Mouse (Mus musculus) T-helper 17 cell (primary cell): Measurements from ENCODE around the gene Tex2.

ENCODE experiments used
- in situ Hi-C, 2 experiments: fragments of 300-600 bp; cut with MboI, MseI; formaldehyde crosslinking; loops; 1 replicate in 1 of 2; 2 replicates in 1 of 2; pipeline ENCODE4 v1.15.1; 2025; ENCODE audit warnings: high pct_unique_total_duplicates in 2 of 2

The Tex2 gene

DNA sequence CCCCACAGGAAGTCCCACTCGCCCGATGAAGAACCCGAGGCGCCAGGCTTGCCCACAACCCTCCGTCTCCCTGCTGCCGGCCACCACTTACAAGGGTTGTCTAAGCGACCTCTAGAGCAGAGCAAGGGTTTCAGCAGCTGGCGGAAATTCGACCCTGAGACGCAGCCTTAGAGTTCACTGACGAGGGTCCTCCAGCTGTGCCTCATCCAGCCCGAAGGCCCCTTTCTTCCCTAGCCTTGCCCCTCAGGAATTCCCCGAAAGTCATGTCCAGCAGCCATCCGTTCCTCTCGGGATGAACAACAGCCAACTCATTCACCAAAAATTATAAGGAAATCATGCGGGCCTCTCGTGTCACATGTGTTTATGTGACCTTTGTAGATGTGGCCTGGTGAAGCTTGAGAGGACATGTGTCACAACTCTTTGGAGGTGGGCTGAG lies 125.1 kb downstream of the Tex2 start:
- in situ Hi-C loops = no loop called here

DNA sequence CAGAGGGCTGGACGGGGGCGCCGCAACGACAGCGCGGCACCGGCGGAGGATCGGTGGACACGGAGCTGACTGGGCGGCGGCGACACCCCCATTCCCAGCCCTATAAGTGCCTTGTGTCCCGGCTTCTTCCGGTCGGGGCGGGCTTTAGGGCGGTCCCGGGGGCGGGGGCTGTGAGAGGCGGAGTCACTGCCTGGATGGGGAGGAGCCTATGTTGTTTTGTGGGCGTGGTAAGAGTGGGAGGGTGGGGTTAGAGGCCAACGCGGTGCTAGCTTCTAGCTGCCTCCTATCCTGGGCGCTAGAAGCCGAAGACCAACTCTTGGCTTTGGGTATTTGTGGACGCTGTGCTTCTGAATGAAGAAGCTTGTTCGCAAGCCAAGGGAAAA lies 125.5 kb downstream of the Tex2 start, which contains the start of gene Ern1:
TSS of gene Ern1 (minus strand) at position 120 of the 383 bp plus-strand sequence.
- in situ Hi-C loops = no loop called here

DNA sequence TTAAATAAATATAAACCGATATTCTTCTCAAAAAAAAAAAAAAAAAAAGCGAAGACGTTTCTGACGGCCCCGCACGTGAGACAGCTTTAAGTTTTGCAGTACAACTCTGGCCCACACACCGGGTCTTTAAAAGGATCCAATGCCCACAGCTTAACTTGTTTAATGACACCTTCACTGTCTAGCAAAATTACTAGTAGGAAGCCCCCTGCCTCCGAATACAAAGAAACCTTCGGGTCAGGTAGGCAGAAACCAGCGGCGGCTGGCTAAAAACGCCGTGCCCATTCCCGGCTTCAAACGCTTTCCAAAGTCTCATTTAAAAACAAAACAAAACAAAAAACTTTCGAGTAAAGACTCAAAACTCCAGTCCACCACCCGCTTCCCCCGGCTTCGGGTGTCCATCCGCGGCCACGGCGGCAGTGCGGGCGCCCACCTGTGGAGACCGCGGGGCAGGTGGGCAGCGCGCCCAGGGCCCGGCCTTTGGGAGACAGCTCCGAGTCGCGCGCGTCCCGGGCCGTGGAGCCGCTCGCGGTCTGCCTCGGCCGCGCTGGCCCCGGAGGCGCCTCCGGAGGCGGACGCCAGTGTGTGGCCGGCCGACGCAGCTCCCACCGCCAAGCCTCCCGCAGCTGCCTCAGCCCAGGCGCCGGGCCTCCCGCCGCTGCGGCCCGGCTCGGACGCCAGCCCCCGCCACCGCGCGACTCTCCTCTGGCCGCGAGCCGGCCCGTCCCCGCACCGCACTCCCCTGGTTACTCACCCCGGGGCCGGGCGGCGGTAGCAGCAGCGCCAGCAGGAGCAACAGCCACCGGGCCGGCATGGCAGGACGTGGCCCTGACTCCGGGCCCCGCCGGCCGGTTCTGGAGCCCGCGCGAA lies 126.1 kb downstream of the Tex2 start:
- in situ Hi-C loops = no loop called here

DNA sequence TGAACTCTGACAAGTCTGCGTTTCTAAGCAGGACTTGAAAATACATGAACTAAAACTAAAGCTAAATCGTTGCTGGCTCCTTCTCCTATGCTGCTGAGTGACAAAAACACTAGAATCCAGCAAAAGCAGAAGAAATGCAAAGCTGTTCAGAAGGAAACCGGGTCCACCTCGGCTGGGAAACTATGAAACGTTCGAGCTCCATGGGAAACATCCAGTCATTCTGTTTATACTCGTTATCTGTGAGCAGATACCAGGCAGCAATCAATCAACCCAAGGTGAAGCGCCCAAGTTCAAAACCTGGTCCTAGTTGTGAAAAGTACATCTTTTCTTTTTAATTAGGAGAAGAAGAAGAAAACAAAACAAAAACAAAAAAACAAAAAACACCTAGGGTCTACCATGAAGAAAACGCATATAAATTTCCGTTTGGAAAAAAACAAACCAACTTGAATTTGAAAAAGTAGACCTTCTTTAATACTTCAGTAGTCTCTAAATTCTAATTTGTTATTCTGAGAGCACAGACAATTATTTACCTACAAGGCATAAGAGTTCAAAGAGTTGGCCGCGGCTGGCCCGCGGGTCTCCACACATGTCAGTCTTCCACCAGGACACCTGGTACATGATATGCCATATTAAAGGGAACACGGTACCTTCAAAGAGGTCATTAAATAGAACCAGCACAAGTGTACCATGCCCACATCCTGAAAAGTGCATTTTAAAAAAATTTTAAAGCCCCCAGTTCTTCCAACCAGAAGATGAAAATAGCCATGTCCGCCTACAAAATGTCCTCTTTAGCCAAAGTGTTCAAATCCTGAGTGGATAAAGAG lies 127.0 kb downstream of the Tex2 start:
- in situ Hi-C loops = no loop called here

DNA sequence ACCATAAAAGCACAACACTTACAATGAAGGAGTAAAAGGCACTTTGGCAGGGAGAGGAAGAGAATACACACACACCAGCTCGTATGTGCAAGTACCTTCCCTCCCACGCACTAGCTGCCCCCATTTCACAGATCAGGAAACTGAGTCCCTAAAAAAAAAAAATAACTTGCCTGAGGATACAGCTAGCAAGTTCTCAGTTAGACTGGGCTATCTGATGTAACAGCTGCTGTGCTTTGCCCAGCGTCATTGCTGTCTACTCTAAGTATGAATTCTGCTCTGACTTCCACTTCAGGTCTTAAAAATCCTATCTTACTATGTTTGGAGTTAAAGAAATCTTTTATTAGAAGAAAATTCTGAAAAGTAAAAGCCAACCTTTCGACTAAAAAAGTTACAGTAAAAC lies 127.6 kb downstream of the Tex2 start:
- in situ Hi-C loops = no loop called here

DNA sequence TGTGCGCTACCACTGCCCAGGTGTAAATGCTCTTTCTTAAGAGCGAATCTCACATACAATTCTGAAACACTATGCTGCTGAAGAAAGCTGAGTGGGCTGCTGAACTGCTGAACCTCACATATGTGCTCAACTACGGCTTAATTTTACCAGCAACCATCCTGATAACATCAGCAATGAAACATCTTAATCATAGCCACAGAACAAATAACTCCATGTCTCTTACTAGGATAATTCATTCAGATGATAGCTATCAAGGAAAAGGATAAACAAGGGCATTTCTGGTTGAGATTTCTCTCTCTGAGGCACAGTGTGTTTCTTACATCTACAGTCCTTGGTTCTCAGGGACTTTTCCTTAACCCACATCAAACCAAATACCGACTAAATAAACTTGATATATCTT lies 128.3 kb downstream of the Tex2 start:
- in situ Hi-C loops = no loop called here

DNA sequence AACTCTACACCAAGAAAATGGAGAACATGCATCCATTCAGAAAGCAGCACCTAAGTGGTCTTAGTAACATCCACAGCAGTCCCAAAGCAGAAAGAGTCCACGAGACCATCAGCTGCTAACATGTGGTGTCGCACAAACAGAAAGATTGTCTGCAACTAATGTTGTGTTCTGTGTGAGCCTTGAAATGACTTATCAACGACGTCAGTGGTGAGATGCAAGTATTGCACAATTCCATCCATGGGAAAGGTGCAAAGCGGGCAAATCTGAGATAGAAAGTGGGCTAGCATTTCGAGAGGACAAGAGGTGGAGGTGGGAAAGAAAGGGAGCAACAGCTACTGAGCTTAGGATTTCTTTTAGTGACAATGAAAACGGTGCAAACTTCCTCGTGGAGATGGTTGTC lies 130.4 kb downstream of the Tex2 start:
- in situ Hi-C loops = no loop called here

DNA sequence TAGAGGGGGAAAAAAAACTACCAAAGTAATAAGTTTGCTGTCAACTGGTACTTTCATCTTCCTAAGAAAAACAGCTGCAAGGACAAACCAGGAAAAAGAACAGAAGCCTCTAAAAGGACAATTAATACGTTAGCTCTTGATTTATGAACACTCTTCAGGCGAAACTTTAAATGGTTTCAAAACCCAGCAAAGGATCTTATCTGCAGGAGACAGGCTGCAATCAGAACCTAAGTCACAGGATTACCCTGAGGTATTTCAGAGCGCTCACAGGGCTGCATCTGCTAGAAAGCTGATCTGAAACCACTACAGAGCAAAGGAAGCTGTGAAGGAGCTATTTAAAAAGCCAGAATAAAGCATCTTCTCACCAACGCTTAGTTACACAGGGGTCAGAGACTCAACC lies 131.6 kb downstream of the Tex2 start:
- in situ Hi-C loops = no loop called here

DNA sequence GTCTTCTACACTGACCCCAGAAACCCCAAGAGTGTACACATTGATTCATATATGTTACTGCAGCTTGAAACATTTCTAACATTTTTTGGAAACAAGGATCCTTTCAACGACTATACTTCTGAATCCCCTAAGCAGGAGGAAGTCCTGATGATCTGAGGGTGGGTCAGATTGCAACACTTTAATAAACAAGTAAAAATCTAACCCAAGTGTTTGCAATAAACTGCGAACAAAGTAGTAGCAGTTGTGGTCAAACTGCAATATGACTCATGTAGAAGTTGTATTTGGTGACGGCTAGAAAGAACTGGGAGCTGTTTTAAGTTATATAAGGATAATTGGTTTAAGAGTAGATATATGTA lies 132.7 kb downstream of the Tex2 start:
- in situ Hi-C loops = no loop called here

DNA sequence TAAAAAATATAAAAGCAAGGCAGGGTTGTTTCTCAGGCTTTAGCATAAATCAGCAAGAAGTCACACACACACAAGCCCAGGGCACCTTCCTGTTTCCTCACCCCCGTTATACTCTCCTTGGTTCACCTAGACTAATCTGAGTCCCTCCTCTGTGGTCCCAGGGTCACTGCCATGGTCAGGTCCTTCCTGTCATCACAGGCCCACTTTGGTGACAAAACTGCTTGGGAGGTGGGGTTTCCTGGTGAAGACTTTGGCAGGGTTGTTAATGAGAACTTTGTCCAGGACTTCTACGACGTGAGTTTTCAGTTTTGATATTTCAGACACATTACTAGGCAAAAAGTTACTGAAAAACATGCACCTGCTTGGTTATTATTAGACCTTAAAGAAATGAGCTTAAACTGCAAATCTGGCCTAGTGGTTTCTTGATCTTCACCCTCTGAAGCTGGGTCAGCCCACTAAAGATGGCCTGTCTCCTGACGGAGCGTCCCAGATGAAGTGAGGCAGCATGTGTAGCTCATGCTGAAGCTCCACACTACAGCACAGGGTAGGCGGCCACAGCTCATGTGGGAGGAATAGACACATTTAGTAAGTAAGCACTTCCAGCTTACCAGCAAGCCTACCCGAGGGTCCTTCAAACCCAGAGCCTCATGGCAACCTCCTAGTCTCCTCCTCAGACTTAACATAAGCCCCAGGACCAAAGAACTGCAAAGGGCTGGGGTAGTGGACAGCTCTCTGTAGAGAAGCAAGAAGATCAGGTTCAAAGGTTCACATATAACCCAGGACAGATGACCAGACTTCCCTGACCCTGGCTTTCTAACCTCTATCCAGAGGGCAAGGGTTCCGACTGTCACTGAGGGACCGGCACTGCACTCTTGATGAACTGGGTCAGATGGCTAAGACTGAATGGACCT lies 133.3 kb downstream of the Tex2 start:
- in situ Hi-C loops = no loop called here

DNA sequence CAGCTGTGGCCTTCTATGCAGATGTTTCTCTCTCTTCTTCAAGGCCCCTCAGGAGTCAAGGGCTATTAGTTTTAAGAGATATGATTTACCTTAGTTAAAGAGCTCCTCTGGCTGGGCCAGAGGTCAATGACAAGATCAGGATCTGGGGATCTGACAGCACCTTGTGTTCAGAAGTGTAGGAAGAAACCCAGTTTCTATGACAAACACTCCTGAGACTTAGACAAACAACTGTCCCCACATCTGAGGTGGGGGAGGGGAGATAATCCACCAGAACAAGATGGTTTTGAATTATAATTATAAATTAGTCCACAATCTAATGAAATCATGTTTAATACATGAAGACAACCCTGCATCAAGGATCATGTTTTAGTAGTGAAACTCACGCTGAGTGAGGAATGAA lies 134.5 kb downstream of the Tex2 start:
- in situ Hi-C loops = no loop called here

DNA sequence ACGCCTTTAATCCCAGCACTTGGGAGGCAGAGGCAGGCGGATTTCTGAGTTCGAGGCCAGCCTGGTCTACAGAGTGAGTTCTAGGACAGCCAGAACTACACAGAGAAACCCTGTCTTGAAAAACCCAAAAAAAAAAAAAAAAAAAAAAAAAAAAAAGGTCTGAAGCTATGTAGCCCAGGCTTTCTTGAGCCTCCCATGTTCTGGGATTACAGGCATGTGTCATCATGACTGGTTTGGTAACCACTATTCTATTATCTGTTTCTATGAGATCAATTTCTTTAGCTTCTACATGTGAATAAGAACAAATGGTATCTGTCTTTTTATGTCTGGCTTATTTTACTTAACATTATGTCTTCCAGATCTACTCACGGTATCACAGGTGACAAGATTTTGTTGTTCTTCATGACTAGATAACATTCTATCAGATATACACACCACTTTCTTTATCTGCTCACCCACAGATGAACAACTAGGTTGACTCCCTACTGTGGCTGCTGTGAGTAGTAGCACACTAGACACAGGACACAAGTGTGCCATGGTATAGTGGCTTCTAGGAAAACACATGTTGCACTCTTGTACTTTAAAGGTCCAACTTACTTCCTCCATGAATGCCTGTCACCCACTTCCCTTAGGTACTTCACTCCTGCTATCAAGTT lies 135.6 kb downstream of the Tex2 start:
- in situ Hi-C loops = no loop called here

DNA sequence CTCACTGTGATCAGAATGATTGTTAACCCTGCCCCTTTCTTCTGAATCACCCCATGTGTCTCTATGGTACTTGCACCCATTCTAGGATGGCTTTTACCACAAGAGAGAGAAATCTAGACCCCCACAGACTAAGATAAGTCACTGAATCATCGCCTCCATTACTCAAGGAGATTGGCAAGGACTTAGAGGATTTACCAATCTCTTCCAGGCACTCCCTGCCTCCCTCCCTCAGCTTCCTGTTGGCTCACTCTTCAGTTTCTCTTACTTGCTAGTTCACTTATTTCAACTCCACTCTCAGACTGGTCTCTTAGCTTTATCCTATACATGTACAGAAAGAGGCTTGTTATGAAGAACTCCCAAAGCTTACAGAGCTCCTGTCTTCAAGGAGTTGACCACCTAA lies 137.9 kb downstream of the Tex2 start:
- in situ Hi-C loops = no loop called here

DNA sequence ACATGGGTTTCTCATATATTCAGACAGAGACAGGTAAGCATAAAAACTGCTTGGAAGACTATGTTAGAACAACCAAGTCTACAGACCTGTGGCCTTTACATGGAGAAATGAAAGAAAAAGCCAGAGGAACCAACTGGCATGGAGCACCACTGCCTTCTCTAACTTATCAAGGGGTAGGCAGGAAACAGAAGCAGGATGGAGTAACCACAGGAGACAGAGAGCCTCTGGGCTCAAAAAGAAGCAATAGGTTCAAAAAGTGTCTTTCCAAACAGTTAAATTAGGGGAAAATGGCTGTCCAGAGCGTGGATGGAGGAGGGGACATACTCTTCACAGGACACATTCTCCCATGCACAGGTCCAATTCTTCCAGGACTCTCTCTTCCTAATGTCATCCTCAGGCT lies 141.6 kb downstream of the Tex2 start:
- in situ Hi-C loops = no loop called here

DNA sequence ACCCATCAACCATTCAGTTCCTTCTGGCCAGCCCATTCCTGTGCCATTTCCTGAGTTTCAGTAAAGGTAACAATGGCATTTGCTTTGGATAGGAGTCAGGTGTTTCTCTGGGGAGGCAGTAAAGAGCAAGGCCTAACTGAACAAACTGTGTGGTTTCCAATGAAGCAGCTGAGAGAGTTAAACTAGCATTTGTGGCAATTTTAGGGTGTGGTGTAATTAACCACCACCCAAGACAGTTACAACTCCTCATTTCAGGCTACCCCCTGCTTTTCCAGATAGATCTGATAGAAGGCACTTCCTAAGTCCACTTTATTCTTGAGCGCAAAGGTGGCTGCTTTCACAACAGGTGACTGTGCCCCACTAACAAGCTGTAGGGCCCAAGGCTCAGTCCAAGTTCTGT lies 144.7 kb downstream of the Tex2 start:
- in situ Hi-C loops = no loop called here

DNA sequence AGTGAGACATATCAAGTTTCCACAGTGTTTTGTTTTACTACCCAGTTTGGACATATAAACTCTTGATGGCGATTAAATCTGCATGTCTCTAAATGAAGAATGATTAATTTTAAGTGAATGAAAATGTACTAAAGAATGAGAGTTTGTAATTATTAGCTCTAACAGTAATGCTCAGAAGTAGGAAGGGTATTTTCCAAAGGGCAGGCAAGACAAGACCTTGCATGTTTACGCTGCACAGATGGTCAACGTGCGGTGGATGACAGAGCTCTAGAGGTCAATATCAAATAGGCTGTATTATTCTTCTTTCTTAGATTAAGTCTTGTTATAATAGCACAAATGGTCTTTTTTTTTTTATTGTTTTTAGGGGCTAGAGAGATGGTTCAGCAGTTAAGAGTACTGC lies 147.3 kb downstream of the Tex2 start:
- in situ Hi-C loops = no loop called here

DNA sequence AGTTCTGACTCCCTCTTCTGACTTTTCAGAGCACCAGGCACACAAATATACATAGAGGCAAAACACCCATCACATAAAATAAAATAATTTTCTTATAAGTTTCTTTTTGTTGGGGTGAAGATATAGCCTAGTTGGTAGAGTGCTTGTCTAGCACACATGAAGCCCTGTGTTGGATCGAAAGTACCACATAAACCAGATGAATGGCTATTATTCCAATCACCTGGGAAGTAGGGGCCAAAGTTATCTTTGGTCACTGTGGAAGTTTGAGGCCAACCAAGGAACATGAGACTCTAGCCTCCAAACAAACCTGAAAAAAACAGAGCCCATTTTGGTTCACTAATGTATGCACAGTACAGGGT lies 147.7 kb downstream of the Tex2 start:
- in situ Hi-C loops = no loop called here

DNA sequence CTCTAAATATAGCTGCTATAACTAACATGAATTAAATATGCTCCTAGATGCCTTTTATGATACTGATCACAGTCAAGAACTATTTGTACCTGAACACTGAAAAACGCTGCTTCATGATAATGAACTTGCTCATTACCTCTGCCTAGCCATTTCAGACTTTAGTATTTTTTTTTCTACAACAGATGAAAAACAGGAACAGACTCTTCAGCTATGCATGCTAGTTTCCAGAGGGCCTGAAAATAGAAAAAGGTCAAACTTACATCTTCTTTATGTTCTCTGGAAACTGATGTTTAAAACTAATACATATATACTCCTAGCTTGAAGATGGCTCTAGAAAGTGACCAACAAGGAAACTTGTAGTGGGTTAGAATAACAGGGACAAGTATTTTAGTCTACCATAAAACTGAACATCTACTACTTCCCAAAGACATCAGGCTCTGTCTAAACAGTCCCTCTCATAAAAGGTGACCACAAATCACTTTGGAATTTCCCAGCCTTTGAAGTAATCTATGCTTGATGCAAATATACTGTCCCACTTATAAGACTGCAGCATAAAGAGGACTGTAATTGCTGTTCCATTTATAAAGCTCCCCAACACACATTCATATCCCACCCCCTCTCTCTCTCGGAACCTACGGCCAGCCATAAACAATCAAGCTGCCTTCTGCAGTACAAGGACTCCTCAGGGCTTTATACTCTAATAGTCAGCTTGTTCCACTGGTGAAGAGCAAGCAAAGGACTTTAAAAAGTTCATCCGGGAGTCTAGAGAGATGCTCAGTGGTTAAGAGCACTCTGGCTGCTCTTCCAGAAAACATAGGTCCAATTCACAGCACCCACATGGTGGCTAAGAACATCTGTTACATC lies 148.3 kb downstream of the Tex2 start:
- in situ Hi-C loops = no loop called here

DNA sequence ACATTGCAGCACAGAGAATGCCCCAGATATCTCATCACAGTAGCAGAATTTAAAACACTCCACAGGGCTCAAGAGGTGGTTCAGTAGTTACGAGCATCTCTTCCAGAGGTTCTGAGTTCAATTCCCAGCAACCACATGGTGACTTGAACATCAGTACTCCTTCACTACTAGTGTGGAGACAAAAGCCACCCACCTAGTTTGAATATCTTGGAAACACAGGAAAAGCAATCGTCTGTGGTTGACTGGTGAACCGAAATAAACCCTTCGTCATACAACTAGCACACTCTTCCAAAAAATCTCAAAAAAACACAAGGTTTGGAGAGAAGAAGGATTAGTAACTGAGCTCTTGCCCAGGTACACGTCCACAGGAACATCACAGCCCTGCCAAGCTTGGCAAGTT lies 149.4 kb downstream of the Tex2 start:
- in situ Hi-C loops = no loop called here

DNA sequence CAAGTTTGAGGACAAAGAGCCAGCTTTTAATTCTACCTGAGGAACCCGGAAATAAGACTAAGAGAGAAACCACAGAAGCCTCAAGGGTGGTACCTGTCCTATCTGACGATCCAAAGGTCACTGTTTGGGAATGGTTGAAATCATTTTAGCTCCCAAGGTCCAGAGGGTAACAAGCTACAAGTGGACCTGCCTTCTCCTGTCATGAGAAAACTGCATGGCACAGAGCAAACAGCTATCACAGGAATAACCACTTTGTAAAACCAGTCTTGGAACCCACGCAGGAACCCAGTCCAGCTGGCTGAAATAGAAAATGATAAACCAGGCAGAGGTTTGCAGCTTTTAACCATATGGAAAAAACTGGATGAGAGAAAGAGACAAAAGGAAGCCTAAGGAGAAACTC lies 150.9 kb downstream of the Tex2 start:
- in situ Hi-C loops = no loop called here
